Mouse (Mus musculus) CH12.LX (cell line): Measurements from ENCODE around the gene Map2k4. TPM values are rescaled to one million over a fixed set of nuclear protein-coding genes. Genes with fewer than 3 reads are reported as not detected.
A peak's percentile ranks its signal among the peaks of the same experiment; 100 is the strongest.

Source experiments
- DNase-seq: peaks from one replicate; pipeline ENCODE4 v3.0.0-alpha.2; 2013; ENCODE audit errors: extremely low read depth
- H3K27ac ChIP-seq: 2 replicates; pipeline ENCODE4 v1.5.1; 2012; ENCODE audit warnings: low read depth, mild to moderate bottlenecking, control low read depth, moderate library complexity; ENCODE audit not compliant: insufficient read depth
- H3K27me3 ChIP-seq: replicated peaks from 2 replicates; pipeline ENCODE3; 2012; ENCODE audit warnings: inconsistent platforms
- H3K36me3 ChIP-seq, 2 experiments: replicated peaks in 1 of 2; 2 replicates each; pipeline versions ENCODE3 to v1.6.1; 2012; ENCODE audit warnings: inconsistent platforms in 1 of 2, low read length in 1 of 2, mild to moderate bottlenecking in 1 of 2, mixed read lengths in 1 of 2, moderate library complexity in 1 of 2; ENCODE audit not compliant: control insufficient read depth in 1 of 2, insufficient read depth in 1 of 2
- H3K4me1 ChIP-seq, 2 experiments: 2 replicates each; pipeline ENCODE4 v1.6.1; 2012; ENCODE audit warnings: inconsistent platforms in 1 of 2, moderate library complexity in 1 of 2; ENCODE audit not compliant: insufficient read depth in 2 of 2, control insufficient read depth in 1 of 2
- H3K4me2 ChIP-seq: 2 replicates; pipeline ENCODE4 v1.6.1; 2012; ENCODE audit warnings: low read depth, mild to moderate bottlenecking, control low read depth; ENCODE audit not compliant: poor library complexity, insufficient read depth, severe bottlenecking
- H3K4me3 ChIP-seq, 3 experiments: fragments of 150-350 bp in 1 of 3; sonication (generic) in 1 of 3; replicated peaks in 1 of 3; 2 replicates each; pipeline versions ENCODE3 to v1.5.1; 2011 to 2012; ENCODE audit warnings: low read depth in 2 of 3, low read length in 2 of 3, mild to moderate bottlenecking in 2 of 3, moderate library complexity in 2 of 3, control low read depth in 1 of 3, improper control_type of control experiment in 1 of 3, inconsistent platforms in 1 of 3, mixed read lengths in 1 of 3; ENCODE audit not compliant: poor library complexity in 1 of 3
- H3K79me2 ChIP-seq: replicated peaks from 2 replicates; pipeline ENCODE4 v1.6.1; 2012; ENCODE audit warnings: mild to moderate bottlenecking, moderate library complexity; ENCODE audit not compliant: control insufficient read depth, poor library complexity, insufficient read depth, severe bottlenecking; ENCODE audit errors: extremely low read depth
- H3K9ac ChIP-seq: 2 replicates; pipeline ENCODE4 v1.6.1; 2012; ENCODE audit warnings: low read depth, mild to moderate bottlenecking, control low read depth, moderate library complexity; ENCODE audit not compliant: insufficient read depth
- H3K9me3 ChIP-seq: replicated peaks from 2 replicates; pipeline ENCODE3; 2012; ENCODE audit warnings: low read length, inconsistent platforms, mixed read lengths
- BHLHE40 ChIP-seq: IDR thresholded peaks from 2 replicates; pipeline ENCODE4 v1.6.1; 2011; ENCODE audit warnings: mild to moderate bottlenecking, low read depth, low read length, improper control_type of control experiment
- CHD1 ChIP-seq: IDR thresholded peaks from 2 replicates; pipeline ENCODE4 v1.6.1; 2012; ENCODE audit warnings: low read depth, low read length, improper control_type of control experiment, inconsistent platforms
- CHD2 ChIP-seq: IDR thresholded peaks from 2 replicates; pipeline ENCODE4 v1.6.1; 2011; ENCODE audit warnings: low read length, improper control_type of control experiment
- CTCF ChIP-seq, 2 experiments: IDR thresholded peaks in 1 of 2; conservative IDR thresholded peaks in 1 of 2; 2 replicates each; pipeline ENCODE4 v1.5.1; 2011 to 2012; ENCODE audit warnings: low read depth in 2 of 2, low read length in 2 of 2, improper control_type of control experiment in 1 of 2, inconsistent platforms in 1 of 2, mild to moderate bottlenecking in 1 of 2, moderate library complexity in 1 of 2
- E2F4 ChIP-seq: IDR thresholded peaks from 2 replicates; pipeline ENCODE4 v1.6.1; 2011; ENCODE audit warnings: low read depth, low read length, improper control_type of control experiment; ENCODE audit not compliant: insufficient replicate concordance
- EP300 ChIP-seq: IDR thresholded peaks from 2 replicates; pipeline ENCODE4 v1.6.1; 2011; ENCODE audit warnings: low read length, improper control_type of control experiment
- ETS1 ChIP-seq: conservative IDR thresholded peaks from 2 replicates; pipeline ENCODE4 v1.6.1; 2012; ENCODE audit warnings: low read depth, mild to moderate bottlenecking, inconsistent platforms, low read length, improper control_type of control experiment, moderate library complexity
- HCFC1 ChIP-seq: IDR thresholded peaks from 2 replicates; pipeline ENCODE4 v1.6.1; 2012; ENCODE audit warnings: low read depth, mild to moderate bottlenecking, inconsistent platforms, low read length, improper control_type of control experiment
- IRF4 ChIP-seq: IDR thresholded peaks from 2 replicates; pipeline ENCODE4 v1.6.1; 2014; ENCODE audit warnings: low read depth, mild to moderate bottlenecking, inconsistent platforms, low read length, improper control_type of control experiment
- JUN ChIP-seq: IDR thresholded peaks from 2 replicates; pipeline ENCODE4 v1.6.1; 2011; ENCODE audit warnings: low read depth, mild to moderate bottlenecking, low read length, improper control_type of control experiment, moderate library complexity; ENCODE audit not compliant: insufficient read depth
- JUND ChIP-seq: conservative IDR thresholded peaks from 2 replicates; pipeline ENCODE4 v1.6.1; 2011; ENCODE audit warnings: low read depth, low read length, improper control_type of control experiment
- KAT2A ChIP-seq: IDR thresholded peaks from 2 replicates; pipeline ENCODE4 v1.6.1; 2012; ENCODE audit warnings: low read length, improper control_type of control experiment, inconsistent platforms; ENCODE audit not compliant: insufficient replicate concordance
- MAFK ChIP-seq: IDR thresholded peaks from 2 replicates; pipeline ENCODE4 v1.6.1; 2011; ENCODE audit warnings: low read length, improper control_type of control experiment; ENCODE audit not compliant: insufficient replicate concordance
- MEF2A ChIP-seq: IDR thresholded peaks from 2 replicates; pipeline ENCODE4 v1.6.1; 2014; ENCODE audit warnings: low read depth, mild to moderate bottlenecking, inconsistent platforms, low read length, improper control_type of control experiment, borderline replicate concordance
- MXI1 ChIP-seq: IDR thresholded peaks from 2 replicates; pipeline ENCODE4 v1.6.1; 2011; ENCODE audit warnings: mild to moderate bottlenecking, low read depth, low read length, improper control_type of control experiment
- MYC ChIP-seq: IDR thresholded peaks from 2 replicates; pipeline ENCODE4 v1.6.1; 2011; ENCODE audit warnings: low read depth, mild to moderate bottlenecking, improper control_type of control experiment, low read length
- NELFE ChIP-seq: IDR thresholded peaks from 2 replicates; pipeline ENCODE4 v1.6.1; 2011; ENCODE audit warnings: low read depth, low read length, improper control_type of control experiment
- NRF1 ChIP-seq: IDR thresholded peaks from 2 replicates; pipeline ENCODE4 v1.6.1; 2014; ENCODE audit warnings: low read depth, mild to moderate bottlenecking, inconsistent platforms, low read length, improper control_type of control experiment, moderate library complexity
- POLR2A ChIP-seq: IDR thresholded peaks from 2 replicates; pipeline ENCODE4 v1.6.1; 2011; ENCODE audit warnings: low read depth, mild to moderate bottlenecking, improper control_type of control experiment, low read length
- SIN3A ChIP-seq: IDR thresholded peaks from 2 replicates; pipeline ENCODE4 v1.6.1; 2012; ENCODE audit warnings: low read length, improper control_type of control experiment, inconsistent platforms
- SMC3 ChIP-seq: IDR thresholded peaks from 2 replicates; pipeline ENCODE4 v1.6.1; 2011; ENCODE audit warnings: low read depth, low read length, improper control_type of control experiment
- TCF12 ChIP-seq: IDR thresholded peaks from 2 replicates; pipeline ENCODE4 v1.6.1; 2014; ENCODE audit warnings: low read depth, mild to moderate bottlenecking, inconsistent platforms, low read length, improper control_type of control experiment
- UBTF ChIP-seq: IDR thresholded peaks from 2 replicates; pipeline ENCODE4 v1.6.1; 2012; ENCODE audit warnings: low read depth, mild to moderate bottlenecking, inconsistent platforms, low read length, improper control_type of control experiment, moderate library complexity
- USF1 ChIP-seq: IDR thresholded peaks from 2 replicates; pipeline ENCODE4 v1.6.1; 2014; ENCODE audit warnings: low read depth, mild to moderate bottlenecking, inconsistent platforms, low read length, improper control_type of control experiment
- USF2 ChIP-seq: conservative IDR thresholded peaks from 2 replicates; pipeline ENCODE4 v1.6.1; 2011; ENCODE audit warnings: low read depth, low read length, improper control_type of control experiment
- ZC3H11A ChIP-seq: IDR thresholded peaks from 2 replicates; pipeline ENCODE4 v1.6.1; 2012; ENCODE audit warnings: low read depth, mild to moderate bottlenecking, inconsistent platforms, low read length, improper control_type of control experiment
- ZKSCAN1 ChIP-seq: IDR thresholded peaks from 2 replicates; pipeline ENCODE4 v1.6.1; 2012; ENCODE audit warnings: low read depth, inconsistent platforms, low read length, improper control_type of control experiment, borderline replicate concordance
- dilution Hi-C: fragments of 300-500 bp; cut with MboI; formaldehyde crosslinking; loops from 2 replicates; pipeline ENCODE4 v1.14.3; 2020; ENCODE audit warnings: low sequenced_read_pairs; ENCODE audit not compliant: extremely low pct_unique_long_range_greater_than_20kb, extremely low pct_ligation_motif_present
- in situ Hi-C: fragments of 300-500 bp; cut with MboI; formaldehyde crosslinking; loops from 3 replicates; pipeline ENCODE4 v1.14.3; 2019; ENCODE audit warnings: low sequenced_read_pairs, low pct_ligation_motif_present, low pct_unique_long_range_greater_than_20kb, mixed read lengths
- polyA plus RNA-seq: library from polyadenylated mRNA; unstranded; fragments of >175 nt; gene quantifications from 2 replicates; pipeline ENCODE4 v1.2.1, GENCODE M21; 2012; ENCODE audit warnings: low read depth; ENCODE audit not compliant: insufficient read length
- total RNA-seq, 2 experiments: library from RNA; depleted of rRNA; stranded (reverse); fragments of 300-350 nt in 1 of 2; fragments of >200 nt in 1 of 2; gene quantifications; 2 replicates each; pipeline ENCODE4 v1.2.3; 2012 to 2014

The Map2k4 gene
- total and polyA plus RNA-seq, 3 experiments, result 27.2 to 50.0 (median 43.3) TPM

DNA sequence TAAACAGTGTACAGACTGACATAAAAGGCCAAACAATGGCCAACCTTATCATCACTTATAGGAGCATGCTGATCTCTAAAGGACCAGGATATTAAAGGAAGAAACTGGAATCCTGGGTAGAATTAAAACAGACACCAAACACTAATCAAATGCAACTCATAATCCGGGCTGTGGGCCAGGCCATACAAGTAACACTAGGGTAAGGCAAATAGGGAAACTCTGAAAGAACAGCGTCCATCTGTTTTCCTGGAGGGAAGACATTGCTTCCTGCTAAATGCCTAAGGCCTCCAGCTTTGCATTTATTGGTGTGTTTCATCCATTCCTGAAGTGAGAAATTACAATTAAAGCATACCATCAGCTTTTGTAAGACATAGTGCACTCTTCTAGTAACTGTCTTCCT is 81.9 kb downstream of the Map2k4 start:
- dilution Hi-C loops, result no loop called here

DNA sequence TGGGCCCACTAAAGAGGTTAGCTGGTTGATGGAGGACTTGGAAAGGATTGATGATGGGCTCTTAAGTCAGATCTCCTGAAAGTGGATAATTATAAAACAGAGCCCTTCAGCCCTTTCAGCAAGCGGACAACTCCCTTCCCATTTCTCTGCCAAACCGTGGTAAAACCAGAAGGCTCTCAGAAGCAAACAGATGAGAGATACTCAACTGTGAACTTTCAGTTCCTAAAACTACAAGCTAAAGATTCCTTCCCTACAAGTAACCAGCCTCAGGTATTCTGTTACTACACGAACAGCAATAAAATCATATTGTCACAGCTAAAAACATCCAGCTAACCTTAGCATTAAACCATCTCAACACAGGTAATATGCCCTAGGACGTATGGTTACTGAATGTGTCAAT is 83.2 kb downstream of the Map2k4 start:
- in situ Hi-C loops, result no loop called here
- DNase-seq, result peak; percentile 39
- peaks cover 26 to 58% of the 10 kb centered on the region in 2 experiments for H3K36me3 ChIP-seq

More for the DNA sequence above, 81.9 kb downstream of the Map2k4 start:
- TF ChIP-seq NRF1 (no peak), SIN3A (no peak), HCFC1 (no peak), USF2 (no peak), MEF2A (no peak), IRF4 (no peak), CHD2 (no peak), POLR2A (no peak), NELFE (no peak), CTCF (conservative IDR thresholded peaks at IDR 0.05 in 1 of 2, IDR thresholded peaks at IDR 0.05 in 1 of 2; ENCODE audit: low read depth in 2 of 2, low read length in 2 of 2) (no peak), MAFK (no peak), JUN (no peak), UBTF (no peak)
- Histone ChIP-seq H3K4me2 (no peak overlapping the region), H3K9ac (no peak overlapping the region), H3K79me2 (peaks cover 2% of the 10 kb centered on the region; the same call in 1 of the 2 replicates), H3K36me3 (peaks cover 23 to 50% of the 10 kb centered on the region in 2 experiments), H3K4me3 (no peak overlapping the region), H3K27ac (no peak overlapping the region), H3K9me3 (no peaks in the 10 kb centered on the region), H3K27me3 (no peaks in the 10 kb centered on the region), H3K4me1 (peaks cover 3 to 9% of the 10 kb centered on the region in 2 experiments; a peak in 3 of 4 replicates)
- in situ Hi-C loops, result no loop called here
- DNase-seq, result no peak

More for the DNA sequence above, 83.2 kb downstream of the Map2k4 start:
- H3K27ac ChIP-seq, result no peak overlapping the region
- no peak overlapping the region for H3K4me3 ChIP-seq
- H3K4me1 ChIP-seq, result peaks cover 3 to 9% of the 10 kb centered on the region in 2 experiments; a peak in 3 of 4 replicates
- no peaks in the 10 kb centered on the region for H3K9me3 ChIP-seq
- dilution Hi-C loops, result no loop called here
- H3K79me2 ChIP-seq, result peaks cover 2% of the 10 kb centered on the region; the same call in 1 of the 2 replicates
- TF ChIP-seq SMC3 (no peak), MEF2A (no peak), CTCF (conservative IDR thresholded peaks at IDR 0.05 in 1 of 2, IDR thresholded peaks at IDR 0.05 in 1 of 2; ENCODE audit: low read depth in 2 of 2, low read length in 2 of 2) (no peak), CHD1 (no peak), NRF1 (no peak), EP300 (peak; percentile 92), BHLHE40 (no peak), IRF4 (peak; percentile 94), JUN (no peak), USF1 (no peak), ZKSCAN1 (no peak), KAT2A (no peak), TCF12 (no peak), CHD2 (no peak), JUND (peak; percentile 43; the same call in 1 of the 2 replicates), MYC (no peak), E2F4 (no peak), MXI1 (no peak), MAFK (no peak), USF2 (no peak), HCFC1 (no peak), ETS1 (no peak), ZC3H11A (no peak)
- H3K27me3 ChIP-seq, result no peaks in the 10 kb centered on the region
- H3K4me2 ChIP-seq, result no peak overlapping the region
- H3K9ac ChIP-seq, result no peak overlapping the region
